Mouse (Mus musculus) liver, adult 2 months (tissue): ENCODE measurements around the gene Ahrr. TPM values are rescaled to one million over a fixed set of nuclear protein-coding genes. Genes with fewer than 3 reads are reported as not detected.

Experiments
- DNase-seq: peaks from one replicate; pipeline ENCODE4 v3.0.0-alpha.2; 2011; ENCODE audit warnings: low read depth, low spot score; ENCODE audit errors: extremely low read depth
- H3K27ac ChIP-seq: fragments of 200-500 bp; replicated peaks from 2 replicates; pipeline ENCODE4 v1.5.1; 2012; ENCODE audit warnings: low read depth, mild to moderate bottlenecking, control low read depth, inconsistent platforms, low read length; ENCODE audit not compliant: insufficient read depth
- H3K27me3 ChIP-seq: fragments of 200-500 bp; 2 replicates; pipeline ENCODE4 v1.6.1; 2012; ENCODE audit warnings: mild to moderate bottlenecking, moderate library complexity, low read length, inconsistent platforms; ENCODE audit not compliant: control insufficient read depth, insufficient read depth
- H3K36me3 ChIP-seq: fragments of 200-500 bp; 2 replicates; pipeline ENCODE4 v1.6.1; 2012; ENCODE audit warnings: low read length, inconsistent platforms; ENCODE audit not compliant: control insufficient read depth, insufficient read depth
- H3K4me1 ChIP-seq: fragments of 200-500 bp; 2 replicates; pipeline ENCODE4 v1.6.1; 2011; ENCODE audit warnings: low read length; ENCODE audit not compliant: control insufficient read depth, insufficient read depth
- H3K4me3 ChIP-seq: fragments of 200-500 bp; 2 replicates; pipeline ENCODE4 v1.5.1; 2011; ENCODE audit warnings: low read depth, mild to moderate bottlenecking, control low read depth, low read length, moderate library complexity; ENCODE audit not compliant: insufficient read depth
- H3K79me2 ChIP-seq: fragments of 200-500 bp; 2 replicates; pipeline ENCODE4 v1.6.1; 2012; ENCODE audit warnings: inconsistent platforms, mild to moderate bottlenecking, low read length, moderate library complexity; ENCODE audit not compliant: control insufficient read depth, insufficient read depth
- H3K9ac ChIP-seq: fragments of 200-500 bp; 2 replicates; pipeline ENCODE4 v1.6.1; 2012; ENCODE audit warnings: low read depth, mild to moderate bottlenecking, control low read depth, inconsistent platforms, low read length
- CTCF ChIP-seq: fragments of 200-500 bp; IDR thresholded peaks from 2 replicates; pipeline ENCODE4 v1.5.1; 2011; ENCODE audit warnings: low read depth, low read length, control low read depth
- POLR2A ChIP-seq: fragments of 200-500 bp; IDR thresholded peaks from 2 replicates; pipeline ENCODE4 v1.6.1; 2011; ENCODE audit warnings: low read length, control low read depth; ENCODE audit not compliant: insufficient read depth; ENCODE audit errors: extremely low read depth
- WGBS: fragments of 180-500 bp; shearing (Covaris S2); methylation state at CpG from one replicate; pipeline ENCODE4 v1.1.7; 2018; 5-methylcytosine and 5-hydroxymethylcytosine counted together
- polyA plus RNA-seq: library from polyadenylated mRNA; depleted of rRNA; stranded (reverse); fragments of >200 nt; gene quantifications from 2 replicates; pipeline ENCODE4 v1.2.3, GENCODE M21; 2012
- total RNA-seq: library from RNA; depleted of rRNA; stranded (reverse); fragments of >200 nt; gene quantifications from 2 replicates; pipeline ENCODE4 v1.2.3, GENCODE M21; 2014

Gene Ahrr
- total and polyA plus RNA-seq, 2 experiments, result 0.07 to 0.18 TPM

- WGBS, result 86% methylated on average over 3 of the region's 3 CpGs
- no peak overlapping the region for H3K27ac ChIP-seq
- H3K4me1 ChIP-seq, result no peaks in the 10 kb centered on the region
- no peaks in the 10 kb centered on the region for H3K27me3 ChIP-seq
- H3K4me3 ChIP-seq, result no peak overlapping the region
- H3K36me3 ChIP-seq, result no peaks in the 10 kb centered on the region
- H3K79me2 ChIP-seq, result no peaks in the 10 kb centered on the region
- TF ChIP-seq POLR2A (no peak), CTCF (no peak)
- DNase-seq, result no peak
- no peak overlapping the region for H3K9ac ChIP-seq
Measured at GRCm38 (mm10) chr13:74218441-74218840, 73.7 kb downstream of the Ahrr start.

GRCm38 (mm10) chr13:74208986-74209345, 83.2 kb downstream of the Ahrr start:
- DNase-seq, result no peak
- peaks cover 7% of the 10 kb centered on the region; the same call in 1 of the 2 replicates for H3K79me2 ChIP-seq
- H3K4me1 ChIP-seq, result no peaks in the 10 kb centered on the region
- no peaks in the 10 kb centered on the region for H3K27me3 ChIP-seq
- peaks cover 5% of the 10 kb centered on the region; the same call in 1 of the 2 replicates for H3K36me3 ChIP-seq
- TF ChIP-seq POLR2A (no peak), CTCF (no peak)
- WGBS, result 20% methylated on average over 12 of the region's 12 CpGs
- peak overlapping the region; percentile 87 for H3K9ac ChIP-seq
- H3K4me3 ChIP-seq, result peak overlapping the region; percentile 85
- H3K27ac ChIP-seq, result peak overlapping the region; percentile 96

DNA sequence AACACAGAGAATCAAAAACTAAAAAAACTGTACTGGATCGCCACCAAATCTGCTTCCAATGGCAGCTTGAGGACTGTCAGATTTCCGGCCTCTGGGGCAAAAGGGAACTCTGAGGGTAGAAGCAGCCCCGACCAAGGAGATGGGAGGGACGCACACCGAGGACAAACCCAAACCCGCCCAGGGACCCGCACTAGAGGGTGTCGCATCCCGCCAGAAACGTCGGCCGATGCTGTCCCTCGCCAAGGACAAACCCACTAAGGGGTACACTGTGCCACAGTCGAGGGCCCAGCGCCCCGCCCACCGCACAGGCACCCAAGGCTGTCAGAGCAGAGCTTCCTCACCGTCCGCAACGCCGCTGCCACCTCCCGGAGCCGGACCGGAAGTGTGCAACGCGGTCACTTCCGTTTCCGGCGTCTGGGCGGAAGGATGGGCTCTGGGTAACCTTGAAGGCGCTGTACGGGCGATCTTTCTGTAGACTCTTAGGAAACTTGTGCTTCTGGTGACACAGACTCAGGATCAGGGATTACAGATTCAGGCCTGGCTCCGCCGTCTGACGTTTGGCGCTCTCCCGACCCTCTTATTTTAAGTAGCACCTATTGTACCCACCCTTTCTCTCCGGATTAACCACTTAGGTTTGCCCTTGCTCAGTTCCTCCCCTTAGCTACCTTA, 83.7 kb downstream of the Ahrr start, which contains the start of gene Exoc3:
Gene Exoc3 (minus strand): TSS at position 416 of the 669 bp plus-strand sequence.
- TF ChIP-seq POLR2A (peak; percentile 67; the same call in 1 of the 2 replicates), CTCF (no peak)
- peak; percentile 75 for DNase-seq
- WGBS, result under 1% methylated on average over 39 of the region's 39 CpGs
- H3K4me3 ChIP-seq, result peak within 1 kb of the TSS; percentile 85
- peak within 1 kb of the TSS; percentile 87 for H3K9ac ChIP-seq
- peak within 1 kb of the TSS; percentile 96 for H3K27ac ChIP-seq
- peaks cover 7% of the 10 kb centered on the region; the same call in 1 of the 2 replicates for H3K79me2 ChIP-seq
- H3K4me1 ChIP-seq, result no peaks in the 10 kb centered on the region
- H3K27me3 ChIP-seq, result no peaks in the 10 kb centered on the region
- peaks cover 9% of the 10 kb centered on the region; the same call in 1 of the 2 replicates for H3K36me3 ChIP-seq

DNA sequence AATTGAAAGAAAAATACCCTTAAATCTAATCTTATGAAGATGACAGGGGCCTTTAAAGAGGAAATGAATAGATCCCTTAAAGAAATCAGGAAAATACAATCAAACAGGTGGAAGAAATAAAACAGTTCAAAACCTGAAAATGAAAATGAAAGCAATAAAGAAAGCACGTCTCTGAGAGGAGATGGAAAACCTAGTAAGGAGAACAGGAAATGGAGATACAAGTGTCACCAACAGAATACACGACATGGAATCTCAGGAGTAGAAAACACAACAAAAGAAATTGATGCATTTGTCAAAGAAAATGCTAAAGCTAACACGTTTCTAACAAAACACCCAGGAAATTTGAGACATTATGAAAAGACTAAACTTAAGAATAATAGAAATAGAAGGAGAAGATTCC, 95.7 kb downstream of the Ahrr start:
- no peaks in the 10 kb centered on the region for H3K79me2 ChIP-seq
- WGBS, result 67% methylated on average over 3 of the region's 3 CpGs
- H3K27ac ChIP-seq, result no peak overlapping the region
- no peak for DNase-seq
- H3K4me3 ChIP-seq, result no peak overlapping the region
- H3K36me3 ChIP-seq, result peaks cover 38% of the 10 kb centered on the region
- no peaks in the 10 kb centered on the region for H3K4me1 ChIP-seq
- TF ChIP-seq CTCF (no peak), POLR2A (no peak)
- no peaks in the 10 kb centered on the region for H3K27me3 ChIP-seq
- no peak overlapping the region for H3K9ac ChIP-seq

DNA sequence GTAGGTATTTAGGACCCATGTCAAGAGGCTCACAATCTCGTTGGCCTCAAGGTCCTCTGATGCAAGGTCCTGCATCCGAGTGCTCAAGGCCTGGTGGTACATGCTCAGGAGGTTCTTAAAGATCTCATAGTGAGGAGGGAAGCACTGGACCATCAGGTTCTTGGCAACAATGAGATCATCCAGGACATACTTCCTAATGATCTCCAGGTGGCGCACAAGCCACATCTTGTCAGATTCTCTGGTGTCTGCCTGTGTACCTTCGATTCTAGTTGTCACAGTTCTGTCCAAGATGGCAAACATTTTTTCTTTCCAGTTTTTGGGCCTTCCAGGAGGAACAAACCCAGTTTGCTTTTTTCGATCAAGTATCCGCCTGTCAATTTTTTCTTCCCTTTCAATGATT, 99.5 kb downstream of the Ahrr start:
- TF ChIP-seq POLR2A, result no peak
- 0 out of 2 replicates have a peak, but pooled peaks have one; percentile 19 for TF ChIP-seq CTCF
- H3K27me3 ChIP-seq, result no peaks in the 10 kb centered on the region
- H3K9ac ChIP-seq, result no peak overlapping the region
- 86% methylated on average over 6 of the region's 6 CpGs for WGBS
- peaks cover 51% of the 10 kb centered on the region for H3K36me3 ChIP-seq
- no peaks in the 10 kb centered on the region for H3K4me1 ChIP-seq
- no peak overlapping the region for H3K4me3 ChIP-seq
- H3K27ac ChIP-seq, result no peak overlapping the region
- H3K79me2 ChIP-seq, result no peaks in the 10 kb centered on the region
- DNase-seq, result peak; percentile 8

- 89% methylated on average over 5 of the region's 5 CpGs for WGBS
- Histone ChIP-seq H3K36me3 (peaks cover 35% of the 10 kb centered on the region), H3K27ac (no peak overlapping the region), H3K4me1 (no peaks in the 10 kb centered on the region), H3K4me3 (no peak overlapping the region), H3K27me3 (no peaks in the 10 kb centered on the region), H3K9ac (no peak overlapping the region), H3K79me2 (no peaks in the 10 kb centered on the region)
- DNase-seq, result no peak
- TF ChIP-seq CTCF (no peak), POLR2A (no peak)
Measured at GRCm38 (mm10) chr13:74183011-74183695, 109.0 kb downstream of the Ahrr start.
